Mouse (Mus musculus) embryonic facial prominence, embryonic 14.5 days (tissue): ENCODE measurements at regions not wholly inside any gene's neighbourhood (a gene's known extent, or its start where the extent isn't known, plus 50 kb on each side); places are given as distances from the start of the nearest gene placed in this dataset.

Experiments
- ATAC-seq: fragments of 200-750 bp; cut with Nextera tagmentation; 2 replicates; pipeline ENCODE4 v1.8.0; 2017; ENCODE audit warnings: low read depth, moderate number of reproducible peaks, moderate TSS enrichment
- DNase-seq: peaks from one replicate; pipeline ENCODE4 v3.0.0-alpha.2; 2015; ENCODE audit warnings: low spot score
- H3K27ac ChIP-seq: fragments of 300-500 bp; sonication (generic); replicated peaks from 2 replicates; pipeline ENCODE4 v1.5.1; 2014; ENCODE audit warnings: low read depth, mild to moderate bottlenecking, low read length, moderate library complexity
- H3K27me3 ChIP-seq: fragments of 300-500 bp; sonication (generic); replicated peaks from 2 replicates; pipeline ENCODE4 v1.6.1; 2014; ENCODE audit warnings: low read length; ENCODE audit not compliant: control insufficient read depth, insufficient read depth
- H3K36me3 ChIP-seq: fragments of 300-500 bp; sonication (generic); 2 replicates; pipeline ENCODE4 v1.6.1; 2014; ENCODE audit warnings: low read length, mixed read lengths; ENCODE audit not compliant: control insufficient read depth, insufficient read depth
- H3K4me1 ChIP-seq: fragments of 300-500 bp; sonication (generic); 2 replicates; pipeline ENCODE4 v1.6.1; 2014; ENCODE audit warnings: antibody characterized with exemption, low read length; ENCODE audit not compliant: control insufficient read depth, insufficient read depth
- H3K4me2 ChIP-seq: fragments of 300-500 bp; sonication (generic); 2 replicates; pipeline ENCODE4 v1.6.1; 2014; ENCODE audit warnings: low read depth, mild to moderate bottlenecking, low read length, moderate library complexity, mixed read lengths
- H3K4me3 ChIP-seq: fragments of 300-500 bp; sonication (generic); 2 replicates; pipeline ENCODE4 v1.5.1; 2014; ENCODE audit warnings: low read depth, mild to moderate bottlenecking, low read length
- H3K9ac ChIP-seq: fragments of 300-500 bp; sonication (generic); 2 replicates; pipeline ENCODE4 v1.6.1; 2014; ENCODE audit warnings: low read depth, mild to moderate bottlenecking, low read length, moderate library complexity, mixed read lengths
- H3K9me3 ChIP-seq: fragments of 300-500 bp; sonication (generic); 2 replicates; pipeline ENCODE4 v1.6.1; 2016; ENCODE audit warnings: low read length; ENCODE audit not compliant: control insufficient read depth
- WGBS: fragments of 180-500 bp; shearing (Covaris S2); extraction: QIAGEN DNeasy Blood & Tissue Kit; methylation state at CpG from one replicate; pipeline ENCODE4 v1.1.7; 2014; 5-methylcytosine and 5-hydroxymethylcytosine counted together

DNA sequence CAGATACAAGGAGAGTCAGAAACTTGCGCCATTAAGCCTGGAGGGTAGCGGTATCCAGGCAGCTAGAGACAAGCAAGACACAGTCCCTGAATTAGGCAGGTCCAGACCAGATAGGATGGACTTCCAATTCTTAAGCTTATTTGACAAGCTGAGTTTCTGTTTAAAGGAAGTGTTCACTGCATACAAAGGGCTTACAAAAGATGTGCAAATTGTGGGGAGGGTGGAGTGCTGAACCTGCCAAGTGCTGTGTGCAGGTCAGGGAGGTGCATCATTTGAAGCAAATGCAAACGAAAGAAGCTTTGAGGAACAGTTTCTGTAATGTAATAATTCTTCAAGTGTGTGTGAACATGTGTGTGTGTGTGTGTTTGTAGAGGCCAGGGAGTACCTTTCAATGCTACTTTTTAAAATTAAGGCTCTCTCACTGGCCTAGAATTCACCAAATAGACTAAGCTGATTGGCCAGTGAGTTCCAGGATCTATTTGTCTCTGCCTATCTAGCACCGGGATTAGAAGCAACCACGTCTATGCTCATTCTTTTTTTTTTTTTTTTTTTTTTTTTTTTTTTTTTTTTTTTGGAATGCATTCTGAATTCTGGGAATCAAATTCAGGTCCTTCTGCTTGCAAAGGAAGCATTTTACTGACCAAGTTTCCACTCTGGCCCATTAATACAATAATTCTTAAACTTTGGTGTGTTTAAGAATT, 74.6 kb upstream of the Gm4894 start:
- no peaks in the 10 kb centered on the region for H3K36me3 ChIP-seq
- WGBS = 64% methylated on average over 5 of the region's 5 CpGs

DNA sequence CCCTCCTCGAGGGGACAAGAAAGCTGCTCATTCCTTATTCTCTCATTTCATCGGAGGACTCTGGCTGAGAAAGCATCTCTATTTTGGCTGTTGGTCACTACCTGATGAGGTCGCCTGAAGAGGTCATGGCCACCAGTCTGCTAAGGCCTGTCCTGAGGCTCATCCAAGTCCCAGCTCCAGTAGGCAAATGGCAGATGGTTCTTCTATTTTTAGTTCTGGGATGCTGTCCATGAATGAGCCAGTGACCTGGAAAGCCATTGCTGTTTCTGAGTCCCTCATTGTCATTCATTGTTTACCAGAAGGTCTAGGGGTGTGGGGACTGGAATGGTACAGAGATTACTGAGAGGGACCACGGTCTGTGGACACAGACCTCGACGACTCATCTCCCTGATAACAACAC, 71.8 kb upstream of the Gm4894 start:
- no peak for ATAC-seq
- Histone ChIP-seq H3K9ac (no peak overlapping the region), H3K36me3 (no peaks in the 10 kb centered on the region), H3K4me1 (no peaks in the 10 kb centered on the region), H3K27me3 (no peaks in the 10 kb centered on the region), H3K4me2 (no peak overlapping the region), H3K4me3 (no peak overlapping the region), H3K27ac (no peak overlapping the region), H3K9me3 (no peaks in the 10 kb centered on the region)
- DNase-seq = peak; percentile 2
- WGBS = 79% methylated on average over 6 of the region's 6 CpGs

More for the DNA sequence above, 74.6 kb upstream of the Gm4894 start:
- H3K4me2 ChIP-seq = no peak overlapping the region
- no peaks in the 10 kb centered on the region for H3K9me3 ChIP-seq
- DNase-seq (no peak), ATAC-seq (no peak)
- H3K27me3 ChIP-seq = no peaks in the 10 kb centered on the region
- no peak overlapping the region for H3K27ac ChIP-seq
- no peaks in the 10 kb centered on the region for H3K4me1 ChIP-seq
- H3K4me3 ChIP-seq = no peak overlapping the region
- no peak overlapping the region for H3K9ac ChIP-seq

DNA sequence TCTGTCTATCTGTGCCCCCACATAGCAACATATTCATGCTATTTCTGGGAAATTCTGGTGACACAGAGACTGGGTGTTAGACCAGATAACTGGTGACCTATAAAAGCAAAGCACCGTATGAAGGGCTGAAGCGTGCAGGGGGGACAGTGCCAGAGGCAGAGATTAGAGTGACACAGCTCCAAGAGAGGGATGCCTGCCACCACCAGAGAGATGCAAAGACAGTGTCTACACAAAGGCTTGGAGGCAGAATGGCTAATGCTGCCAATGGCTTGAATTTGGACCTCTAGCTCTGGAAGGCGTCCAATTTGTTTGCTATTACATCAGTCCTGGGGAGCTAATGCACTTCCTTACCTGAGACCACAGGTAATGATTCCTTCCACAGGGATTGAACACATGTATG, 65.5 kb upstream of the Gm4894 start:
- Histone ChIP-seq H3K9ac (no peak overlapping the region), H3K27me3 (no peaks in the 10 kb centered on the region), H3K4me1 (no peaks in the 10 kb centered on the region), H3K4me3 (no peak overlapping the region), H3K27ac (no peak overlapping the region), H3K9me3 (no peaks in the 10 kb centered on the region), H3K36me3 (no peaks in the 10 kb centered on the region), H3K4me2 (no peak overlapping the region)
- ATAC-seq (no peak), DNase-seq (no peak)
- WGBS = 87% methylated on average over 3 of the region's 3 CpGs

DNA sequence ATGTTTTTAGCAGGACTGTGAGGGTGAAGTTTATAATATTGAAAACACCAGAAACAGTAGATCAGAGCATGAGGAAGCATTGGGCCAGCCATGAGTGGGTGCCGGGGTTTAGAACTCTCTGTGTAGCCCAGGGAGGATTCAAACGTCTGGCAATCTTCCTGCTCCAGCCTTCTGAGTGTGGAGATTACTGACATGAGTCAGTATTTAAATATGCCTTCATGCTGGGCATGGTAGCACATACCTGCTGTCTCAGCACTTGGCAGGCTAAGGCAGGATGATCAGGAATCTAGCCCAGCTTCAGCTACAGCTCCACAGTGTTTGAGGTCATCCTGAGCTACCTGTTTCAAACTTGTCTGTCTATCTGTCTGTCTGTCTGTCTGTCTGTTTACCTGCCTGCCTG, 60.9 kb upstream of the Gm4894 start:
- Histone ChIP-seq H3K27ac (no peak overlapping the region), H3K9ac (no peak overlapping the region), H3K9me3 (no peaks in the 10 kb centered on the region), H3K4me3 (no peak overlapping the region), H3K4me1 (no peaks in the 10 kb centered on the region), H3K27me3 (no peaks in the 10 kb centered on the region), H3K4me2 (no peak overlapping the region), H3K36me3 (no peaks in the 10 kb centered on the region)
- DNase-seq (no peak), ATAC-seq (no peak)
- WGBS = 60% methylated on average over 2 of the region's 2 CpGs

DNA sequence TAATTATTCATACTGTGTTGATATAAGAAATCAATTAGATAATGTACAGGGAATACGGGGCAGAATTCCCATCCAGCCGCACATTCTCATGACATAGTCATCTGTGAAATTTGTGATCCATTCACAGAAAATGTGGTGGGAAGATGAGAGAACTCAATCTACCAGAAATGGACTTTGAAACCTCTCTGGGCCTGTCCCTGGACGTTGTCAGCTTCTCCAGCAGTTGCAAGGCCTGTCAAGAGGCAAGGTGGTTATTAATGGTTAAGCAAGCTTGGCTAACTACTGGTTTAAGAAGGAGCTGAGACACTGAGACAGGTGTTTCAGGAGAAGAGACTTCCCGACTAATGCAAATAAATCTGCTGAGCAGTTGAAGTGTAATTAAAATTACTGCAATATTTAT, 57.6 kb upstream of the Gm4894 start:
- no peak for ATAC-seq
- Histone ChIP-seq H3K4me1 (no peaks in the 10 kb centered on the region), H3K27me3 (no peaks in the 10 kb centered on the region), H3K9me3 (no peaks in the 10 kb centered on the region), H3K9ac (no peak overlapping the region), H3K4me2 (no peak overlapping the region), H3K4me3 (no peak overlapping the region), H3K27ac (no peak overlapping the region), H3K36me3 (no peaks in the 10 kb centered on the region)
- DNase-seq = no peak
- 79% methylated on average over 4 of the region's 4 CpGs for WGBS
